7 mouse cellular contexts compared by ENCODE assay signal in the genomic region with DNA sequence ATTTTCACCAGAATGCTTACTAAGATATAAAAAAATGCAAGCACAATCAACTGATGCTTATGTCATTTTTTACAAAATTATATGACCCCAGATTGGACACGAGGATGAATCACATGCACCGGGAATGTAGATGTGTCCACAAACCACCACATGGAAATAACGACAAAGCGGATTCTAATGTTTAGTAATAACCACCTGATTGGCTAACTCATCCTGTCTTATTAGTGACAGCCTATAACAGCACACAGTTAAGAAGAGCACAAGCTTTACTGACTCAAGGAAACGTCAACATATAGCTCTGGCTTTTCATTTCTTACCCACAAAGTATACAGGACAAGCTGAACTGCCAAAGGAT.
A peak's percentile ranks its signal among the peaks of the same experiment; 100 is the strongest.
DNase-seq lines count a peak whose midpoint lies in the region; ATAC-seq and TF ChIP-seq lines count a peak whose summit lies in the region.

No protein-coding gene starts in this region.

- TF ChIP-seq CTCF in liver, embryonic 14.5 days (IDR thresholded peaks at IDR 0.05; ENCODE audit: low read depth): no peak
- TF ChIP-seq CTCF in stomach, postnatal 0 days (IDR thresholded peaks at IDR 0.05; ENCODE audit: low read depth): no peak

- H3K4me2 ChIP-seq in lung, embryonic 16.5 days (ENCODE audit: low read depth, low read length): peak overlapping the region; percentile 69
- H3K4me2 ChIP-seq in forebrain, embryonic 15.5 days (replicated peaks): peak overlapping the region; percentile 50
- peak overlapping the region; percentile 62 for H3K4me2 ChIP-seq in liver, embryonic 14.5 days (ENCODE audit: low read depth)
- H3K4me2 ChIP-seq in stomach, postnatal 0 days (replicated peaks; ENCODE audit: low read depth): peak overlapping the region; percentile 42

- no peak for DNase-seq in lung, postnatal 25 days (ENCODE audit: low spot score)
- DNase-seq in liver, embryonic 14.5 days (ENCODE audit: low read depth in 3 of 3, low spot score in 3 of 3): no peak
- no peak for DNase-seq in stomach, postnatal 0 days (ENCODE audit: low spot score)
- no peak for DNase-seq in adrenal gland, adult 18-20 months (ENCODE audit: low spot score in 2 of 2)
- no peak for DNase-seq in adrenal gland, adult 2 months

- no peaks in the 10 kb centered on the region for H3K9me3 ChIP-seq in lung, embryonic 16.5 days (ENCODE audit: control insufficient read depth, low read length)
- H3K9me3 ChIP-seq in forebrain, embryonic 15.5 days: no peaks in the 10 kb centered on the region
- no peaks in the 10 kb centered on the region for H3K9me3 ChIP-seq in liver, embryonic 14.5 days (ENCODE audit: control insufficient read depth, low read length)
- no peaks in the 10 kb centered on the region for H3K9me3 ChIP-seq in stomach, postnatal 0 days (ENCODE audit: control insufficient read depth, low read length)

- no peaks in the 10 kb centered on the region for H3K36me3 ChIP-seq in lung, embryonic 16.5 days (ENCODE audit: control insufficient read depth, insufficient read depth, low read length)
- H3K36me3 ChIP-seq in forebrain, embryonic 15.5 days: no peaks in the 10 kb centered on the region
- H3K36me3 ChIP-seq in liver, embryonic 14.5 days (replicated peaks; ENCODE audit: control insufficient read depth, insufficient read depth, low read depth): no peaks in the 10 kb centered on the region
- no peaks in the 10 kb centered on the region for H3K36me3 ChIP-seq in stomach, postnatal 0 days (ENCODE audit: control insufficient read depth, insufficient read depth, low read length)

- ATAC-seq in lung, embryonic 16.5 days (ENCODE audit: low read depth): no peak
- ATAC-seq in forebrain, embryonic 15.5 days (replicated peaks): peak; percentile 53
- no peak for ATAC-seq in liver, embryonic 14.5 days (ENCODE audit: insufficient read depth)
- ATAC-seq in stomach, postnatal 0 days (ENCODE audit: low FRiP score, low TSS enrichment): 0 out of 2 replicates have a peak, but pooled peaks have one; percentile 2

- peaks cover 32% of the 10 kb centered on the region for H3K4me1 ChIP-seq in lung, embryonic 16.5 days (replicated peaks; ENCODE audit: control insufficient read depth, insufficient read depth, low read length)
- peaks cover 57% of the 10 kb centered on the region for H3K4me1 ChIP-seq in forebrain, embryonic 15.5 days
- peaks cover 0 to 13% of the 10 kb centered on the region in 2 experiments; a peak in 3 of 4 replicates for H3K4me1 ChIP-seq in liver, embryonic 14.5 days (replicated peaks; ENCODE audit: control insufficient read depth in 2 of 2, insufficient read depth in 2 of 2, low read length in 1 of 2)
- H3K4me1 ChIP-seq in stomach, postnatal 0 days (replicated peaks; ENCODE audit: control insufficient read depth, insufficient read depth): peaks cover 3% of the 10 kb centered on the region; the same call in 1 of the 2 replicates

- 16% methylated on average over 5 of the region's 5 CpGs for WGBS in lung, embryonic 16.5 days
- 11% methylated on average over 5 of the region's 5 CpGs for WGBS in forebrain, embryonic 15.5 days
- 20% methylated on average over 5 of the region's 5 CpGs for WGBS in liver, embryonic 14.5 days (ENCODE audit: insufficient replicate concordance)
- WGBS in stomach, postnatal 0 days: 14% methylated on average over 5 of the region's 5 CpGs

- no peak for TF ChIP-seq EP300 in liver, embryonic 14.5 days (IDR thresholded peaks at IDR 0.05; ENCODE audit: low read depth)
- no peak for TF ChIP-seq EP300 in stomach, postnatal 0 days (optimal IDR thresholded peaks at IDR 0.05)

- no peak overlapping the region for H3K9ac ChIP-seq in lung, embryonic 16.5 days (ENCODE audit: low read length)
- H3K9ac ChIP-seq in forebrain, embryonic 15.5 days (replicated peaks): peak overlapping the region; percentile 39
- no peak overlapping the region for H3K9ac ChIP-seq in liver, embryonic 14.5 days (replicated peaks)
- no peak overlapping the region for H3K9ac ChIP-seq in stomach, postnatal 0 days (ENCODE audit: low read length)

- no peak overlapping the region for H3K27ac ChIP-seq in lung, embryonic 16.5 days (ENCODE audit: low read length)
- H3K27ac ChIP-seq in forebrain, embryonic 15.5 days (replicated peaks): peak overlapping the region; percentile 75
- H3K27ac ChIP-seq in liver, embryonic 14.5 days: no peak overlapping the region
- no peak overlapping the region for H3K27ac ChIP-seq in stomach, postnatal 0 days (replicated peaks)

- H3K4me3 ChIP-seq in lung, embryonic 16.5 days (ENCODE audit: low read length): peak overlapping the region; percentile 42; the same call in 1 of the 2 replicates
- H3K4me3 ChIP-seq in forebrain, embryonic 15.5 days: peak overlapping the region; percentile 36
- H3K4me3 ChIP-seq in liver, embryonic 14.5 days (ENCODE audit: insufficient read depth in 1 of 2, low read depth in 2 of 2, low read length in 2 of 2): no peak overlapping the region
- H3K4me3 ChIP-seq in stomach, postnatal 0 days (ENCODE audit: low read depth, low read length): peak overlapping the region; percentile 20; the same call in 1 of the 2 replicates

- no peaks in the 10 kb centered on the region for H3K27me3 ChIP-seq in lung, embryonic 16.5 days (ENCODE audit: control insufficient read depth, insufficient read depth, low read depth, low read length)
- no peaks in the 10 kb centered on the region for H3K27me3 ChIP-seq in forebrain, embryonic 15.5 days
- H3K27me3 ChIP-seq in liver, embryonic 14.5 days (ENCODE audit: control insufficient read depth, insufficient read depth, low read length): no peaks in the 10 kb centered on the region
- no peaks in the 10 kb centered on the region for H3K27me3 ChIP-seq in stomach, postnatal 0 days (ENCODE audit: control insufficient read depth, insufficient read depth, low read length)

Comparison
In these comparisons a context has a peak if more than half of its experiments do, and no peak if none do; other contexts are left out.
1. ATAC-seq: peak in forebrain, embryonic 15.5 days (single experiment) and stomach, postnatal 0 days (single experiment); none in lung, embryonic 16.5 days (single experiment) and liver, embryonic 14.5 days (single experiment).
2. H3K4me3 ChIP-seq: peak in lung, embryonic 16.5 days (single experiment), forebrain, embryonic 15.5 days (single experiment) and stomach, postnatal 0 days (single experiment); none in liver, embryonic 14.5 days (0 of 2).
3. Peak in every context shown above with its lines, with median percentiles within 50 percentile points of each other: H3K4me2 ChIP-seq.